In the genomic region with DNA sequence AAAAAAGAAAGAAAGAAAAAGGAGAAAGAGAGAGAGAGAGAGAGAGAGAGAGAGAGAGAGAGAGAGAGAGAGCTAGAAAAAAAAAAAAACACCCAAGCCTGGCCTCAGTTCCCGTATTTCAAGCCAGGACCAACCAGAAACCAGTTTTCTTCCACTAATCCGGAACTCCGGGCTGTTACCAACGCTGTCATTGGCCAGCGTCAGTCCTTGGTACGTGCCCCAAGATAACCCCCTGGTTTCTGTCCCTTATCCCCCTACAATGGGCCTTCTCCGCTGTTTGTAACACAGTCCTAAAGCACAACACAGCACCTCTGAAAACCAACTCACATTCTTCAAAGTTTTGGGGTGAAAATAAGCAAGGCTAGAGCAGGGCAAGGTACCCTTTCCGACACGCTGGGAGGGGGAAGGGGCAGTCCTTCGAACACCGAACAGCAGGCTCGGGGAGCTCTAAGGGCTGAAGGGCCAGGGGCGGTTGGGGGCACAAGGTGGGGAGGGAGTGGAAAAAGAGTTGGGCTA, we compare ENCODE assay signal across 8 mouse cellular contexts. TPM values are rescaled to one million over a fixed set of nuclear protein-coding genes. Genes with fewer than 3 reads are reported as not detected.
DNase-seq lines count a peak whose midpoint lies in the region; ATAC-seq lines count a peak whose summit lies in the region.

No protein-coding gene starts in this region.

- H3K4me1 ChIP-seq in heart, embryonic 14.5 days (ENCODE audit: control insufficient read depth in 2 of 2, insufficient read depth in 2 of 2, low read length in 2 of 2) = no peaks in the 10 kb centered on the region
- no peaks in the 10 kb centered on the region; the same call in 1 of the 2 replicates for H3K4me1 ChIP-seq in liver, embryonic 13.5 days (replicated peaks)
- no peaks in the 10 kb centered on the region for H3K4me1 ChIP-seq in stomach, embryonic 16.5 days (ENCODE audit: control insufficient read depth, insufficient read depth, low read length)

- H3K4me3 ChIP-seq in heart, embryonic 14.5 days (ENCODE audit: control insufficient read depth in 1 of 2, insufficient read depth in 1 of 2, low read depth in 1 of 2, low read length in 2 of 2) = peak overlapping the region; percentile 62 to 68
- peak overlapping the region; percentile 70 for H3K4me3 ChIP-seq in liver, embryonic 13.5 days (replicated peaks)
- H3K4me3 ChIP-seq in stomach, embryonic 16.5 days (replicated peaks; ENCODE audit: low read length) = peak overlapping the region; percentile 57

- no peaks in the 10 kb centered on the region for H3K9me3 ChIP-seq in heart, embryonic 14.5 days (ENCODE audit: control insufficient read depth, low read length)
- no peaks in the 10 kb centered on the region for H3K9me3 ChIP-seq in liver, embryonic 13.5 days (replicated peaks)
- no peaks in the 10 kb centered on the region for H3K9me3 ChIP-seq in stomach, embryonic 16.5 days (replicated peaks; ENCODE audit: control insufficient read depth, low read length)

- H3K27ac ChIP-seq in heart, embryonic 14.5 days (replicated peaks in 1 of 2; ENCODE audit: control insufficient read depth in 1 of 2, insufficient read depth in 1 of 2, low read depth in 2 of 2, low read length in 2 of 2) = peak overlapping the region; percentile 88 to 96
- H3K27ac ChIP-seq in liver, embryonic 13.5 days = peak overlapping the region; percentile 81
- H3K27ac ChIP-seq in stomach, embryonic 16.5 days (ENCODE audit: low read length) = peak overlapping the region; percentile 80

- WGBS in heart, embryonic 14.5 days = 13% methylated on average over 13 of the region's 13 CpGs
- 13% methylated on average over 13 of the region's 13 CpGs for WGBS in liver, embryonic 13.5 days (ENCODE audit: insufficient replicate concordance)
- WGBS in stomach, embryonic 16.5 days = 15% methylated on average over 13 of the region's 13 CpGs

- H3K9ac ChIP-seq in heart, embryonic 14.5 days (ENCODE audit: low read length) = peak overlapping the region; percentile 75
- H3K9ac ChIP-seq in liver, embryonic 13.5 days = peak overlapping the region; percentile 78
- peak overlapping the region; percentile 72 for H3K9ac ChIP-seq in stomach, embryonic 16.5 days (ENCODE audit: low read length)

- no peaks in the 10 kb centered on the region for H3K27me3 ChIP-seq in heart, embryonic 14.5 days (ENCODE audit: control insufficient read depth, insufficient read depth, low read length)
- no peaks in the 10 kb centered on the region for H3K27me3 ChIP-seq in liver, embryonic 13.5 days
- no peaks in the 10 kb centered on the region for H3K27me3 ChIP-seq in stomach, embryonic 16.5 days (ENCODE audit: control insufficient read depth, insufficient read depth, low read length)

- peak; percentile 89 for DNase-seq in CD4-positive helper T cell, adult 2 months (ENCODE audit: low read depth, low spot score)
- peak; percentile 73 for DNase-seq in brain, embryonic 18.5 days (ENCODE audit: low read depth, low spot score)
- DNase-seq in kidney, postnatal 14 days = peak; percentile 91
- DNase-seq in liver, embryonic 13.5 days = peak; percentile 76
- DNase-seq in neural tube, embryonic 10.5 days (ENCODE audit: extremely low spot score, low spot score) = peak; percentile 64

- H3K36me3 ChIP-seq in heart, embryonic 14.5 days (ENCODE audit: control insufficient read depth, insufficient read depth, low read length) = no peaks in the 10 kb centered on the region
- H3K36me3 ChIP-seq in liver, embryonic 13.5 days = no peaks in the 10 kb centered on the region
- no peaks in the 10 kb centered on the region for H3K36me3 ChIP-seq in stomach, embryonic 16.5 days (ENCODE audit: control insufficient read depth, insufficient read depth, low read length)

- ATAC-seq in erythroid progenitor cell, adult 5-6 weeks (replicated peaks; ENCODE audit: low FRiP score, poor library complexity, severe bottlenecking) = peak; percentile 80
- peak; percentile 77 for ATAC-seq in heart, embryonic 14.5 days (ENCODE audit: insufficient number of reproducible peaks, insufficient read depth, low FRiP score, low read depth)
- peak; percentile 77 for ATAC-seq in liver, embryonic 13.5 days (ENCODE audit: low read depth)
- ATAC-seq in stomach, embryonic 16.5 days (ENCODE audit: insufficient read depth, low FRiP score) = peak; percentile 81; the same call in 1 of the 2 replicates

- H3K4me2 ChIP-seq in heart, embryonic 14.5 days (ENCODE audit: low read length) = peak overlapping the region; percentile 61
- H3K4me2 ChIP-seq in liver, embryonic 13.5 days = peak overlapping the region; percentile 74
- H3K4me2 ChIP-seq in stomach, embryonic 16.5 days (ENCODE audit: low read depth, low read length) = peak overlapping the region; percentile 47

RNA-seq across cellular contexts. Expression of gene Brwd3, which starts 1.4 kb away (rescaled TPM):
- 7.5 and 13.3 TPM in 2 replicates for total RNA-seq in erythroid progenitor cell, adult 5-6 weeks (2015; ENCODE audit: low replicate concordance)
- total RNA-seq in erythroid progenitor cell, adult 5-6 weeks (2017; ENCODE audit: low replicate concordance) = 5.6 and 9.1 TPM in 2 replicates
- 2.7 and 2.9 TPM in 2 replicates for polyA plus RNA-seq in heart, embryonic 14.5 days (2014; fragmentation: Nextera tagmentation; extraction: Ambion mirVana)
- polyA plus RNA-seq in liver, embryonic 13.5 days (2015; fragmentation: Nextera tagmentation; extraction: Ambion mirVana) = 1.2 and 1.3 TPM in 2 replicates
- 2.3 and 3.2 TPM in 2 replicates for polyA plus RNA-seq in stomach, embryonic 16.5 days (2015; fragmentation: Nextera tagmentation; extraction: Ambion mirVana)

Comparison
In these comparisons a context has a peak if more than half of its experiments do, and no peak if none do; other contexts are left out.
1. Peak in every context shown above with its lines: DNase-seq, ATAC-seq, H3K4me3 ChIP-seq and H3K27ac ChIP-seq.